Mouse (Mus musculus) MEL (cell line): ENCODE measurements at regions not wholly inside any gene's neighbourhood (a gene's known extent, or its start where the extent isn't known, plus 50 kb on each side); places are given as distances from the start of the nearest gene placed in this dataset.

Experiments
- DNase-seq: peaks from one replicate; pipeline ENCODE4 v3.0.0; 2011; ENCODE audit warnings: low read depth, low spot score
- H3K27ac ChIP-seq: 2 replicates; pipeline ENCODE4 v1.5.1; 2012; ENCODE audit warnings: low read depth, mild to moderate bottlenecking, control low read depth, low read length, moderate library complexity; ENCODE audit not compliant: control insufficient read depth
- H3K27me3 ChIP-seq, 2 experiments: fragments of 150-350 bp in 1 of 2; sonication (generic) in 1 of 2; 2 replicates each; pipeline ENCODE4 v1.6.1; 2012; ENCODE audit warnings: low read length in 2 of 2, mild to moderate bottlenecking in 2 of 2, improper control_type of control experiment in 1 of 2, moderate library complexity in 1 of 2; ENCODE audit not compliant: insufficient read depth in 2 of 2, control insufficient read depth in 1 of 2
- H3K36me3 ChIP-seq, 2 experiments: 2 replicates each; pipeline ENCODE4 v1.6.1; 2012 to 2014; ENCODE audit warnings: low read length in 2 of 2, improper control_type of control experiment in 1 of 2, inconsistent platforms in 1 of 2, mild to moderate bottlenecking in 1 of 2; ENCODE audit not compliant: insufficient read depth in 2 of 2, control insufficient read depth in 1 of 2
- H3K4me1 ChIP-seq, 2 experiments: fragments of 150-350 bp in 1 of 2; sonication (generic) in 1 of 2; 2 replicates each; pipeline ENCODE4 v1.6.1; 2012; ENCODE audit warnings: low read length in 2 of 2, improper control_type of control experiment in 1 of 2, mild to moderate bottlenecking in 1 of 2; ENCODE audit not compliant: insufficient read depth in 2 of 2, control insufficient read depth in 1 of 2
- H3K4me3 ChIP-seq, 2 experiments: fragments of 150-350 bp in 1 of 2; sonication (generic) in 1 of 2; 2 replicates each; pipeline ENCODE4 v1.5.1; 2012; ENCODE audit warnings: low read depth in 2 of 2, low read length in 2 of 2, mild to moderate bottlenecking in 2 of 2, moderate library complexity in 2 of 2, control low read depth in 1 of 2, improper control_type of control experiment in 1 of 2; ENCODE audit not compliant: control insufficient read depth in 1 of 2, insufficient read depth in 1 of 2
- H3K79me2 ChIP-seq: 2 replicates; pipeline ENCODE4 v1.6.1; 2012; ENCODE audit warnings: mild to moderate bottlenecking, low read length, moderate library complexity; ENCODE audit not compliant: control insufficient read depth, poor library complexity, insufficient read depth
- H3K9ac ChIP-seq: 2 replicates; pipeline ENCODE4 v1.6.1; 2012; ENCODE audit warnings: low read depth, mild to moderate bottlenecking, control low read depth, low read length, moderate library complexity; ENCODE audit not compliant: control insufficient read depth, poor library complexity, severe bottlenecking
- H3K9me3 ChIP-seq: fragments of 150-350 bp; sonication (generic); replicated peaks from 2 replicates; pipeline ENCODE4 v1.6.1; 2012; ENCODE audit warnings: mild to moderate bottlenecking, low read length, improper control_type of control experiment, moderate library complexity; ENCODE audit not compliant: insufficient read depth
- BHLHE40 ChIP-seq: IDR thresholded peaks from 2 replicates; pipeline ENCODE4 v1.6.1; 2012; ENCODE audit warnings: low read depth, mild to moderate bottlenecking, inconsistent platforms, low read length, improper control_type of control experiment, borderline replicate concordance
- CHD1 ChIP-seq: IDR thresholded peaks from 2 replicates; pipeline ENCODE4 v1.6.1; 2012; ENCODE audit warnings: low read depth, mild to moderate bottlenecking, inconsistent platforms, low read length, improper control_type of control experiment
- CTCF ChIP-seq, 3 experiments: IDR thresholded peaks in 2 of 3; conservative IDR thresholded peaks in 1 of 3; 2 replicates each; pipeline ENCODE4 v1.5.1; 2011 to 2012; ENCODE audit warnings: low read length in 3 of 3, low read depth in 2 of 3, mild to moderate bottlenecking in 2 of 3, improper control_type of control experiment in 1 of 3, inconsistent platforms in 1 of 3, mixed read lengths in 1 of 3, moderate library complexity in 1 of 3; ENCODE audit not compliant: control insufficient read depth in 1 of 3, insufficient read depth in 1 of 3, poor library complexity in 1 of 3, severe bottlenecking in 1 of 3
- E2F4 ChIP-seq: IDR thresholded peaks from 2 replicates; pipeline ENCODE4 v1.6.1; 2011; ENCODE audit warnings: low read depth, low read length, improper control_type of control experiment, borderline replicate concordance
- ELF1 ChIP-seq: IDR thresholded peaks from 2 replicates; pipeline ENCODE4 v1.6.1; 2014; ENCODE audit warnings: low read depth, mild to moderate bottlenecking, inconsistent platforms, low read length, improper control_type of control experiment, moderate library complexity
- EP300 ChIP-seq, 2 experiments: IDR thresholded peaks; 2 replicates each; pipeline ENCODE4 v1.6.1; 2011; ENCODE audit warnings: improper control_type of control experiment in 2 of 2, low read length in 2 of 2, low read depth in 1 of 2, mild to moderate bottlenecking in 1 of 2
- GATA1 ChIP-seq: IDR thresholded peaks from 2 replicates; pipeline ENCODE4 v1.6.1; 2011; ENCODE audit warnings: low read depth, low read length, improper control_type of control experiment
- MAFK ChIP-seq: IDR thresholded peaks from 2 replicates; pipeline ENCODE4 v1.6.1; 2011; ENCODE audit warnings: low read depth, mild to moderate bottlenecking, low read length, improper control_type of control experiment, borderline replicate concordance
- MAX ChIP-seq: IDR thresholded peaks from 2 replicates; pipeline ENCODE4 v1.6.1; 2011; ENCODE audit warnings: low read length, improper control_type of control experiment
- MEF2A ChIP-seq: IDR thresholded peaks from 2 replicates; pipeline ENCODE4 v1.6.1; 2014; ENCODE audit warnings: low read depth, mild to moderate bottlenecking, inconsistent platforms, low read length, improper control_type of control experiment; ENCODE audit not compliant: poor library complexity, insufficient replicate concordance, severe bottlenecking; ENCODE audit errors: extremely low read depth
- POLR2A ChIP-seq, 2 experiments: IDR thresholded peaks; 2 replicates each; pipeline ENCODE4 v1.6.1; 2011 to 2012; ENCODE audit warnings: low read length in 2 of 2, mild to moderate bottlenecking in 2 of 2, control low read depth in 1 of 2, improper control_type of control experiment in 1 of 2, low read depth in 1 of 2, moderate library complexity in 1 of 2; ENCODE audit not compliant: control insufficient read depth in 1 of 2, insufficient read depth in 1 of 2, poor library complexity in 1 of 2
- POLR2AphosphoS2 ChIP-seq: IDR thresholded peaks from 2 replicates; pipeline ENCODE4 v1.6.1; 2011; ENCODE audit warnings: low read length, improper control_type of control experiment
- POLR2AphosphoS5 ChIP-seq: IDR thresholded peaks from 2 replicates; pipeline ENCODE4 v1.6.1; 2012; ENCODE audit warnings: low read depth, borderline replicate concordance, mild to moderate bottlenecking, inconsistent platforms, low read length, moderate library complexity, mixed read lengths
- RCOR1 ChIP-seq: IDR thresholded peaks from 2 replicates; pipeline ENCODE4 v1.6.1; 2012; ENCODE audit warnings: low read depth, mild to moderate bottlenecking, inconsistent platforms, low read length, improper control_type of control experiment
- SIN3A ChIP-seq: IDR thresholded peaks from 2 replicates; pipeline ENCODE4 v1.6.1; 2012; ENCODE audit warnings: low read length, improper control_type of control experiment, inconsistent platforms
- TAL1 ChIP-seq: IDR thresholded peaks from 2 replicates; pipeline ENCODE4 v1.6.1; 2012; ENCODE audit warnings: mild to moderate bottlenecking, inconsistent platforms, low read length, moderate library complexity, mixed read lengths
- TCF12 ChIP-seq: IDR thresholded peaks from 2 replicates; pipeline ENCODE4 v1.6.1; 2014; ENCODE audit warnings: low read depth, mild to moderate bottlenecking, inconsistent platforms, low read length, improper control_type of control experiment, moderate library complexity
- UBTF ChIP-seq: IDR thresholded peaks from 2 replicates; pipeline ENCODE4 v1.6.1; 2012; ENCODE audit warnings: low read depth, mild to moderate bottlenecking, inconsistent platforms, low read length, improper control_type of control experiment, moderate library complexity, borderline replicate concordance; ENCODE audit not compliant: insufficient read depth
- USF2 ChIP-seq, 2 experiments: IDR thresholded peaks; 2 replicates each; pipeline ENCODE4 v1.6.1; 2011 to 2012; ENCODE audit warnings: improper control_type of control experiment in 2 of 2, low read length in 2 of 2, borderline replicate concordance in 1 of 2, inconsistent platforms in 1 of 2, low read depth in 1 of 2, mild to moderate bottlenecking in 1 of 2; ENCODE audit not compliant: insufficient read depth in 1 of 2
- ZC3H11A ChIP-seq: IDR thresholded peaks from 2 replicates; pipeline ENCODE4 v1.6.1; 2012; ENCODE audit warnings: low read depth, mild to moderate bottlenecking, inconsistent platforms, low read length, improper control_type of control experiment
- ZNF384 ChIP-seq: IDR thresholded peaks from 2 replicates; pipeline ENCODE4 v1.6.1; 2012; ENCODE audit warnings: low read depth, mild to moderate bottlenecking, inconsistent platforms, low read length, improper control_type of control experiment

DNA sequence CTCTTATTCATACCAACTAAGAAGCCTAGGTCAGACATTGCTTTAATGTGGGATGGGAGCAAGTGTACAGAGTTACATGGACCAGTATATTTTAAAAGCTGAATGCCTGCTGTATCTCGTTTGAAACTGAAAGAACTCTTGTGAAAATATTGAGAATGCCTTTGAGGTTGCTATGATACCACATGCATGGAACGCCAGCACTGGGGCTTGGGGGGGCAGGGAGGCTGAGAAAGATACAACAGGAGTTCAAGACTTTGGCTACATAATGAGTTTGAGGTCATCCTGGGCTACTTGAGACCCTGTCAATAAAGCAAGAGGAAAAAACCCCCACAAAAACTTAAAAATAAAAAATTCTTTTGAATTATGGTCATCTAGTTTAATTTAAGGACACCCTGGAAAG lies 1621.6 kb downstream of the 4930444P10Rik start:
- H3K4me1 ChIP-seq, result no peaks in the 10 kb centered on the region
- H3K9me3 ChIP-seq, result no peaks in the 10 kb centered on the region
- no peak overlapping the region for H3K27ac ChIP-seq
- H3K9ac ChIP-seq, result no peak overlapping the region
- no peaks in the 10 kb centered on the region for H3K27me3 ChIP-seq
- no peaks in the 10 kb centered on the region for H3K36me3 ChIP-seq
- TF ChIP-seq USF2 (IDR thresholded peaks at IDR 0.05; ENCODE audit: borderline replicate concordance in 1 of 2, insufficient read depth in 1 of 2, low read depth in 1 of 2, low read length in 2 of 2) (no peak), MAX (no peak), ZC3H11A (no peak)
- H3K4me3 ChIP-seq, result no peak overlapping the region
- no peak for DNase-seq
- no peaks in the 10 kb centered on the region for H3K79me2 ChIP-seq

DNA sequence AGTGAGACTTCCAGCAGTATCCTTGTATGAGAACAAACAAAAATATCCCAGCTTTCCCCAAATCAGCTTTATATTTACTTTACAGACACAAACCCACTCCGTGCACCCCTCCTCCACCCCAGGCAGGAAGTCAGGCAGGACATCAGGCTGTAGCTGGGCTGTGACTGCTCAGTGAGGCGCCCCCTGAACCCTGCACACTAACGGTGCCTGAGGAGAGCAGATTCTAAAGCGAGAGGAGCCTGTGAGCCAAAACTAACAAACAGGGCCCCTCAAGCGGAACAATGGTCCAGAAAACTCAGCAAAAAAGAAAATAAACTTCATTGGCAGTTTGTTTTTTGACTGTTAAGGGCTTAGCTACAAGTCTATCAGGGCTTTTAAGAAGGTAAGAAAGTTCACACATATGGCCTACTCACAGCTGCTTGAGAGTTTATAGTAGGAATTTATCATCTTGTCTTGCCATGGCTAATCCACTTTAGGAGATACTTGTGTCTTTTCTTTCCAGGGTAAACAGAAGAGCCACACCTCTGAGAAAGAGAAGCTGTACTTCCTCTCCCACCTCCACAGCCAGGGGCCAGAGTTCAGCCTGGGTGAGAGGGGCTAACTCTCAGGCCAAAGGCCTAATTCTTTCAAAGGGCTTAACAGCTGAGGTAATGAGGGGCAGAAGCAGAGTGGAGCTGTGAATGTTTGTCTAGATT lies 1628.2 kb downstream of the 4930444P10Rik start:
- no peaks in the 10 kb centered on the region for H3K79me2 ChIP-seq
- H3K4me1 ChIP-seq, result no peaks in the 10 kb centered on the region
- H3K4me3 ChIP-seq, result no peak overlapping the region
- TF ChIP-seq USF2 (IDR thresholded peaks at IDR 0.05; ENCODE audit: borderline replicate concordance in 1 of 2, insufficient read depth in 1 of 2, low read depth in 1 of 2, low read length in 2 of 2), result no peak
- no peak for TF ChIP-seq TCF12
- TF ChIP-seq ELF1, result no peak
- no peak for TF ChIP-seq UBTF
- no peak for TF ChIP-seq EP300 (IDR thresholded peaks at IDR 0.05; ENCODE audit: low read depth in 1 of 2, low read length in 2 of 2)
- TF ChIP-seq POLR2AphosphoS5, result no peak
- TF ChIP-seq MEF2A, result no peak
- no peak for TF ChIP-seq CTCF (IDR thresholded peaks at IDR 0.05 in 2 of 3, conservative IDR thresholded peaks at IDR 0.05 in 1 of 3; ENCODE audit: control insufficient read depth in 1 of 3, insufficient read depth in 1 of 3, low read depth in 2 of 3, low read length in 3 of 3, poor library complexity in 1 of 3, severe bottlenecking in 1 of 3)
- no peak for TF ChIP-seq ZNF384
- TF ChIP-seq RCOR1, result no peak
- TF ChIP-seq SIN3A, result no peak
- TF ChIP-seq, all 39 proteins: peak for 0
- no peak overlapping the region for H3K27ac ChIP-seq
- no peak overlapping the region for H3K9ac ChIP-seq
- no peak for DNase-seq
- no peaks in the 10 kb centered on the region for H3K27me3 ChIP-seq
- H3K9me3 ChIP-seq, result no peaks in the 10 kb centered on the region
- no peaks in the 10 kb centered on the region for H3K36me3 ChIP-seq

DNA sequence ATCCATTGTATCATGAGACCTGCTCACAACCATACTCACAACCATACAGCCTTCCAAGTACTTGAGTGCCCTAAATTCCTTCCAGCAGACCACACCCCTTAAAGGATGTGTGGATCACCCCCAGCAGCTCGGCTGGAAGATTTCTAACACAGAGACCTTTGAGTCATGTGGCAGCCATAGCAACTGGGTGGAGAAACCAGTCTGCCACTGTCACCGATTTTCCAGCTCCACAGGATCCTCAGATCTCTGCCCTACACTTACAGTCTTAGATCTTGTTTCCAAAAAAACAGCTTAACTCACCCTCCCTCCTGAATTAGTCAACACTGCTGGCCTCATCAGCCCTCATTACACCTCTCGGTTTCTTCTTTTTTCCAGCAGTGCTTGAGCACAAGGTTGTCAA lies 1630.6 kb downstream of the 4930444P10Rik start:
- no peak overlapping the region for H3K4me3 ChIP-seq
- H3K9me3 ChIP-seq, result no peaks in the 10 kb centered on the region
- no peak overlapping the region for H3K9ac ChIP-seq
- no peaks in the 10 kb centered on the region for H3K36me3 ChIP-seq
- no peaks in the 10 kb centered on the region for H3K79me2 ChIP-seq
- H3K27me3 ChIP-seq, result no peaks in the 10 kb centered on the region
- DNase-seq, result no peak
- no peaks in the 10 kb centered on the region for H3K4me1 ChIP-seq
- no peak overlapping the region for H3K27ac ChIP-seq
- TF ChIP-seq POLR2A (IDR thresholded peaks at IDR 0.05; ENCODE audit: control insufficient read depth in 1 of 2, insufficient read depth in 1 of 2, low read depth in 1 of 2, low read length in 2 of 2, poor library complexity in 1 of 2) (no peak), MEF2A (no peak), POLR2AphosphoS2 (no peak), ELF1 (no peak), GATA1 (no peak), E2F4 (no peak), CHD1 (no peak), TAL1 (no peak), BHLHE40 (no peak), CTCF (IDR thresholded peaks at IDR 0.05 in 2 of 3, conservative IDR thresholded peaks at IDR 0.05 in 1 of 3; ENCODE audit: control insufficient read depth in 1 of 3, insufficient read depth in 1 of 3, low read depth in 2 of 3, low read length in 3 of 3, poor library complexity in 1 of 3, severe bottlenecking in 1 of 3) (no peak), MAFK (no peak)
